In genomic region chr13:30041501-30042295, GRCm38 (mm10) we compare ENCODE assay signal across 17 mouse cellular contexts. TPM values are rescaled to one million over a fixed set of nuclear protein-coding genes. Genes with fewer than 3 reads are reported as not detected.
A peak's percentile ranks its signal among the peaks of the same experiment; 100 is the strongest.
DNase-seq lines count a peak whose midpoint lies in the region; ATAC-seq and TF ChIP-seq lines count a peak whose summit lies in the region.
"Had no signal": no experiment of that assay in that cellular context is flagged by ENCODE, and none has a peak within 500 bp of the region (broad histone marks: within the 10 kb centered on the region; RNA-seq: fewer than 3 reads in every experiment).

No protein-coding gene starts in this region.

- peaks cover 28% of the 10 kb centered on the region; the same call in 1 of the 2 replicates for H3K4me1 ChIP-seq in cerebellum, adult 2 months (ENCODE audit: control insufficient read depth, insufficient read depth, low read length)
- H3K4me1 ChIP-seq in hindbrain, embryonic 13.5 days (replicated peaks): no peaks in the 10 kb centered on the region
- H3K4me1 ChIP-seq: forebrain, embryonic 10.5 days; limb, embryonic 10.5 days; liver, embryonic 15.5 days; neural tube, embryonic 15.5 days had no signal

- no peak overlapping the region for H3K4me3 ChIP-seq in cerebellum, adult 2 months (replicated peaks; ENCODE audit: insufficient read depth, low read depth, low read length)
- no peak overlapping the region for H3K4me3 ChIP-seq in hindbrain, embryonic 13.5 days
- H3K4me3 ChIP-seq: forebrain, embryonic 10.5 days; heart, embryonic 12.5 days; limb, embryonic 10.5 days; liver, embryonic 15.5 days; neural tube, embryonic 15.5 days had no signal

- H3K27me3 ChIP-seq in cerebellum, adult 2 months (ENCODE audit: control insufficient read depth, insufficient read depth, low read length): no peaks in the 10 kb centered on the region
- H3K27me3 ChIP-seq in hindbrain, embryonic 13.5 days: no peaks in the 10 kb centered on the region
- H3K27me3 ChIP-seq: CH12.LX; heart, embryonic 12.5 days; liver, embryonic 15.5 days; neural tube, embryonic 15.5 days had no signal

- WGBS in cerebellum, adult 2 months: 10% methylated on average over 3 of the region's 3 CpGs
- WGBS in hindbrain, embryonic 13.5 days: 94% methylated on average over 3 of the region's 3 CpGs

- TF ChIP-seq POLR2A in cerebellum, adult 2 months (IDR thresholded peaks at IDR 0.05; ENCODE audit: borderline replicate concordance, insufficient read depth, low read length): no peak

- no peaks in the 10 kb centered on the region for H3K9me3 ChIP-seq in hindbrain, embryonic 13.5 days
- H3K9me3 ChIP-seq: forebrain, embryonic 10.5 days; heart, embryonic 12.5 days; limb, embryonic 10.5 days; liver, embryonic 15.5 days; neural tube, embryonic 15.5 days had no signal

- intact Hi-C loops in left cerebral cortex, postnatal 36 days (cut with DNase I): no loop called here

- TF ChIP-seq CTCF in cerebellum, adult 2 months (IDR thresholded peaks at IDR 0.05; ENCODE audit: borderline replicate concordance, insufficient read depth, low read depth, low read length): no peak

- no peak overlapping the region for H3K9ac ChIP-seq in hindbrain, embryonic 13.5 days
- H3K9ac ChIP-seq: heart, embryonic 12.5 days; liver, embryonic 15.5 days; neural tube, embryonic 15.5 days had no signal

- peak; percentile 32 to 76 for DNase-seq in cerebellum, adult 2 months
- DNase-seq in right cerebral cortex, adult 2 months (ENCODE audit: low spot score in 2 of 2): peak; percentile 8 to 20
- no peak for DNase-seq in right cerebral cortex, postnatal 14 days
- no peak for DNase-seq in left cerebral cortex, postnatal 36 days (ENCODE audit: low spot score in 2 of 2)
- DNase-seq in embryo, embryonic 9.5 days (ENCODE audit: extremely low spot score): no peak
- DNase-seq: gastrocnemius, postnatal 10 days; kidney, adult 18-20 months; right cerebral cortex, postnatal 4 days had no signal

- H3K27ac ChIP-seq in cerebellum, adult 2 months (ENCODE audit: insufficient read depth, low read length): peak overlapping the region; percentile 41; the same call in 1 of the 2 replicates
- no peak overlapping the region for H3K27ac ChIP-seq in hindbrain, embryonic 13.5 days
- H3K27ac ChIP-seq: forebrain, embryonic 10.5 days; limb, embryonic 10.5 days; liver, embryonic 15.5 days; neural tube, embryonic 15.5 days had no signal

- no peaks in the 10 kb centered on the region for H3K36me3 ChIP-seq in hindbrain, embryonic 13.5 days
- H3K36me3 ChIP-seq: forebrain, embryonic 10.5 days; heart, embryonic 12.5 days; limb, embryonic 10.5 days; liver, embryonic 15.5 days; neural tube, embryonic 15.5 days had no signal

- no peak; the same call in 1 of the 2 replicates for ATAC-seq in cerebellum, adult (ENCODE audit: insufficient number of reproducible peaks, low FRiP score, low TSS enrichment)
- peak; percentile 79 for ATAC-seq in common myeloid progenitor, adult 5-6 weeks (replicated peaks; ENCODE audit: low read depth, poor library complexity, severe bottlenecking)
- no peak for ATAC-seq in hindbrain, embryonic 13.5 days (ENCODE audit: low FRiP score)

- no peak overlapping the region for H3K4me2 ChIP-seq in hindbrain, embryonic 13.5 days
- H3K4me2 ChIP-seq: heart, embryonic 12.5 days; liver, embryonic 15.5 days; neural tube, embryonic 15.5 days had no signal

RNA-seq across cellular contexts. Expression of gene E2f3, which starts 55.8 kb away (rescaled TPM):
- polyA plus RNA-seq in cerebellum, adult 2 months (2012; rRNA removed): 10.0 and 10.9 TPM in 2 replicates
- 13.5 and 15.1 TPM in 2 replicates for total RNA-seq in common myeloid progenitor, adult 5-6 weeks (2017)
- total RNA-seq in left cerebral cortex, postnatal 36 days (2021): 10 to 100 TPM; 18.7 to 18.8 TPM
- polyA plus RNA-seq in hindbrain, embryonic 13.5 days (2015; fragmentation: Nextera tagmentation; extraction: Ambion mirVana): 4.9 and 5.3 TPM in 2 replicates

Comparison
In these comparisons a context has a peak if more than half of its experiments do, and no peak if none do; other contexts are left out.
1. DNase-seq: peak in cerebellum, adult 2 months (2 of 2) and right cerebral cortex, adult 2 months (2 of 2); none in right cerebral cortex, postnatal 14 days (single experiment), left cerebral cortex, postnatal 36 days (0 of 2) and embryo, embryonic 9.5 days (single experiment).